Mouse (Mus musculus): ENCODE measurements around the gene Rapgef4. TPM values are rescaled to one million over a fixed set of nuclear protein-coding genes. Genes with fewer than 3 reads are reported as not detected.

The Rapgef4 gene
- total and polyA plus RNA-seq, 2 experiments from 2014 or later: 48.5 to 78.6 TPM

- H3K4me1 ChIP-seq (ENCODE audit: insufficient read depth, low read length): 0 out of 2 replicates have a peak, but pooled peaks cover 3% of the 10 kb centered on the region
- H3K27me3 ChIP-seq (ENCODE audit: insufficient read depth, low read length): no peaks in the 10 kb centered on the region
- no peak overlapping the region for H3K9ac ChIP-seq (replicated peaks; ENCODE audit: low read length, poor library complexity, severe bottlenecking)
- H3K27ac ChIP-seq (ENCODE audit: low read depth, low read length): no peak overlapping the region
- DNase-seq (ENCODE audit: low spot score): no peak
- no peaks in the 10 kb centered on the region for H3K36me3 ChIP-seq (ENCODE audit: insufficient read depth, low read length)
- WGBS: 74% methylated on average over 5 of the region's 5 CpGs
- H3K9me3 ChIP-seq (ENCODE audit: low read length): no peaks in the 10 kb centered on the region
- H3K4me2 ChIP-seq (ENCODE audit: low read depth, low read length, poor library complexity, severe bottlenecking): no peak overlapping the region
- no peak overlapping the region for H3K4me3 ChIP-seq (ENCODE audit: low read depth, low read length)
- no peak for TF ChIP-seq CTCF (IDR thresholded peaks at IDR 0.05)
- ATAC-seq (ENCODE audit: low FRiP score): no peak
Observed at GRCm38 (mm10) chr2:72113716-72114115, 132.7 kb downstream of the Rapgef4 start.

- Histone ChIP-seq H3K27ac (ENCODE audit: low read depth, low read length) (no peak overlapping the region), H3K4me3 (ENCODE audit: low read depth, low read length) (no peak overlapping the region), H3K4me1 (ENCODE audit: insufficient read depth, low read length) (0 out of 2 replicates have a peak, but pooled peaks cover under 1% of the 10 kb centered on the region), H3K9me3 (ENCODE audit: low read length) (no peaks in the 10 kb centered on the region), H3K4me2 (ENCODE audit: low read depth, low read length, poor library complexity, severe bottlenecking) (no peak overlapping the region), H3K27me3 (ENCODE audit: insufficient read depth, low read length) (no peaks in the 10 kb centered on the region), H3K36me3 (ENCODE audit: insufficient read depth, low read length) (no peaks in the 10 kb centered on the region), H3K9ac (replicated peaks; ENCODE audit: low read length, poor library complexity, severe bottlenecking) (no peak overlapping the region)
- TF ChIP-seq CTCF (IDR thresholded peaks at IDR 0.05): no peak
- 75% methylated on average over 4 of the region's 4 CpGs for WGBS
- no peak for ATAC-seq (ENCODE audit: low FRiP score)
- DNase-seq (ENCODE audit: low spot score): no peak
Observed at GRCm38 (mm10) chr2:72114148-72114559, 133.1 kb downstream of the Rapgef4 start.

DNA sequence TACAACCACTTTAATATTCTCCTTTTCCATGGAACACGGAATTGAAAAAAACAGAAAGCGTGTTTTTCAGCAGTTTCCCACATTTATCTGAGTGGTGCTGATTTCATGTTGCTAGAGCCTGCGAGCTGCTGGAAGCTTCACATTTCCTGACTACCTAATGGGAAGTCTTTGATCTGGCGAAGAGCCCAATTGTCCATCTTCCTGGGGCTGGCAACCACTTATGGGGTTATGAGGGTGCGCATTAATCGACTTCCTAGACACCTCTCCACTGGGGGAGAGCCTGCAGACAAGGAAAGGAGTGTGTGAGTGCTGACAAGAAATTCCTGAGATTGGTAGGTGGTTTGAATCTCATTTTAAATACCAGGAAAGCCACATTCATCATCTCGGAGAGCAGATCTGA is 135.1 kb downstream of the Rapgef4 start:
- H3K27me3 ChIP-seq (ENCODE audit: insufficient read depth, low read length): no peaks in the 10 kb centered on the region
- no peaks in the 10 kb centered on the region for H3K9me3 ChIP-seq (ENCODE audit: low read length)
- no peak for DNase-seq (ENCODE audit: low spot score)
- H3K27ac ChIP-seq (ENCODE audit: low read depth, low read length): no peak overlapping the region
- H3K4me3 ChIP-seq (ENCODE audit: low read depth, low read length): no peak overlapping the region
- no peaks in the 10 kb centered on the region for H3K4me1 ChIP-seq (ENCODE audit: insufficient read depth, low read length)
- no peak overlapping the region for H3K4me2 ChIP-seq (ENCODE audit: low read depth, low read length, poor library complexity, severe bottlenecking)
- H3K9ac ChIP-seq (replicated peaks; ENCODE audit: low read length, poor library complexity, severe bottlenecking): no peak overlapping the region
- 66% methylated on average over 7 of the region's 7 CpGs for WGBS
- no peak for TF ChIP-seq CTCF (IDR thresholded peaks at IDR 0.05)
- no peak for ATAC-seq (ENCODE audit: low FRiP score)
- no peaks in the 10 kb centered on the region for H3K36me3 ChIP-seq (ENCODE audit: insufficient read depth, low read length)

DNA sequence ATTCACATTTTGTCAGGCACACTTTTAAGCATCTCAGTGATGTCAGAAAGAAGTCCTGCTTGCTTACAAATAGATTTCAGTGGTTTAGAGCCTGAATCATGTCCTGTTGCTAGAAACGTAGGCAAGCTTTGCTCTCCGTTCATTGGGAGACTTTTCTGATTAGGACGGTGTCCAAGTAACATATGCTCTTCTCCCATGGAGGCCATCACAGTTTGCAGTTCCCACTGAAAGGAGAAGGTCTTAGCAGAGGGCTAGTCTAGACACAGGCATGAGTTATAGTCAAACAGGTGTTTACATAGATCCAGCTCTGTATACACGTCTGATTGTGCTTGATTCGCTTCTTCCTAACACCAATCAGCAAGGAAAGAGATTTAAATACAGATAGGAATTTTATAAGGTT is 135.7 kb downstream of the Rapgef4 start:
- Histone ChIP-seq H3K9me3 (ENCODE audit: low read length) (no peaks in the 10 kb centered on the region), H3K4me3 (ENCODE audit: low read depth, low read length) (no peak overlapping the region), H3K4me2 (ENCODE audit: low read depth, low read length, poor library complexity, severe bottlenecking) (no peak overlapping the region), H3K27ac (ENCODE audit: low read depth, low read length) (no peak overlapping the region), H3K4me1 (ENCODE audit: insufficient read depth, low read length) (no peaks in the 10 kb centered on the region), H3K27me3 (ENCODE audit: insufficient read depth, low read length) (no peaks in the 10 kb centered on the region), H3K36me3 (ENCODE audit: insufficient read depth, low read length) (no peaks in the 10 kb centered on the region), H3K9ac (replicated peaks; ENCODE audit: low read length, poor library complexity, severe bottlenecking) (no peak overlapping the region)
- DNase-seq (ENCODE audit: low spot score) (no peak), ATAC-seq (ENCODE audit: low FRiP score) (no peak)
- 81% methylated on average over 5 of the region's 5 CpGs for WGBS
- TF ChIP-seq CTCF (IDR thresholded peaks at IDR 0.05): no peak

DNA sequence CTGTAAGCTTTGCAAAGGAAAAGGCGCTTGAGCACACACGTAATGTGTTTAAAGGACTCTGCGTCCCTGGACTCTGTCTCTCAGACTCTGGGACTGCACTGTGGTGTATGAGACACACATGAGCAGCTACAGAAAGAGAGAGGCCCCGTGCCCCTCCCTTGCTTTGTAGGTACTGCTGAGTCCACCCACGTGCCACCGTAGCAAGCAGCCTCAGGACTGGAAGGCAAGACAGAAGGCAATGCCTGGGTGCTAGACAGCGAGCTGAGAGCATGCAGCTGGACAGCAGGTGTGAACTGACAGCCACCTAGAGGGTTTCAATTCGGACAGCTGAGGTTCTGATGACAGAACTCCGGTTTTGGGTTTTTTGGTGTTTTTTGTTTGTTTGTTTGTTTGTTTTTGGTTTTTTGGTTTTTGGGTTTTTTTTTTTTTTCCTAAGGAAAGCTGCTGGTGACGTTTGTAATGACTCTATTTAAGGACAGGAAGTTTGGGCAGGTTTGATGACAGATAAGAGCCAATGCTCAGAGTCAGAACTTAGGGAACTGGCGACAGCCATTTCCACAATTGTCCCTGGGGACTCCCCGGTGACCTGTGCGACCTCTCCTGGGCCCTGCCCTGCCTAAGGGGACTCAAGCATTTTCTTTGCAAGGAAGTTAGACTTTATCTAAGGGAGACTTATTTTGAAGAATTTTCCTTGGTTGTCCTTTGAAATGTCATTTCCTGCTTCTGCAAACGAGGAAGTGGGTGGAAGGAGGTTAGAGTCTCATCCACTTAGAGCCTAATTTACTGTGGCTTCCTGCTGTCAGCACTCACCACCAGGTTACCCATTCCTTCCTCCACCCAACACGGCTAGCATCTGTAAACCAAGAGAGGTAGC is 136.3 kb downstream of the Rapgef4 start:
- Histone ChIP-seq H3K27ac (ENCODE audit: low read depth, low read length) (no peak overlapping the region), H3K4me1 (ENCODE audit: insufficient read depth, low read length) (no peaks in the 10 kb centered on the region), H3K9me3 (ENCODE audit: low read length) (no peaks in the 10 kb centered on the region), H3K27me3 (ENCODE audit: insufficient read depth, low read length) (no peaks in the 10 kb centered on the region), H3K4me3 (ENCODE audit: low read depth, low read length) (no peak overlapping the region), H3K4me2 (ENCODE audit: low read depth, low read length, poor library complexity, severe bottlenecking) (no peak overlapping the region), H3K9ac (replicated peaks; ENCODE audit: low read length, poor library complexity, severe bottlenecking) (no peak overlapping the region), H3K36me3 (ENCODE audit: insufficient read depth, low read length) (no peaks in the 10 kb centered on the region)
- no peak for DNase-seq (ENCODE audit: low spot score)
- no peak for ATAC-seq (ENCODE audit: low FRiP score)
- WGBS: 69% methylated on average over 15 of the region's 15 CpGs
- no peak for TF ChIP-seq CTCF (IDR thresholded peaks at IDR 0.05)

DNA sequence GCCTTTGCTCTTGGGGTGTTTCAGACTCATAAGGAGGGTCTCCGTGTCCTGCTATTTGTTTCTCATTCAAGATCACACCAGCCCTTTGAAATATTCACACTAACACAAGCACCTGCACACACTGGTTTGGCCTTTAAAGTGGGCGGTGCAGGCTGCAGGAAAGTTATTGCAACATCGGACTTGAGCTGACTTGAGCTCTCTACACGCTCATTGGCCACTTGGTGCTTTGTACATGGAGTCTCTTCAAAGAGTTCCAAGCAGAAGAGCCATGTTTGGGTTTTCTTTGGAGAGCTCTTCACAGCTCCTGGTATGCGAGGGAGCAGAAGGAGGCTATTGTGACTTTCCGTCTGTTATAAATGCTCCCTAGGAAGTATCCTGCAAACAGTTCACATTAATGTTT is 139.2 kb downstream of the Rapgef4 start:
- WGBS: 85% methylated on average over 6 of the region's 6 CpGs

More for the DNA sequence above, 139.2 kb downstream of the Rapgef4 start:
- H3K9me3 ChIP-seq (ENCODE audit: low read length): no peaks in the 10 kb centered on the region
- H3K9ac ChIP-seq (replicated peaks; ENCODE audit: low read length, poor library complexity, severe bottlenecking): no peak overlapping the region
- no peak overlapping the region for H3K4me3 ChIP-seq (ENCODE audit: low read depth, low read length)
- no peak for DNase-seq (ENCODE audit: low spot score)
- no peak for ATAC-seq (ENCODE audit: low FRiP score)
- no peak overlapping the region for H3K27ac ChIP-seq (ENCODE audit: low read depth, low read length)
- no peaks in the 10 kb centered on the region for H3K4me1 ChIP-seq (ENCODE audit: insufficient read depth, low read length)
- no peak overlapping the region for H3K4me2 ChIP-seq (ENCODE audit: low read depth, low read length, poor library complexity, severe bottlenecking)
- no peaks in the 10 kb centered on the region for H3K36me3 ChIP-seq (ENCODE audit: insufficient read depth, low read length)
- no peaks in the 10 kb centered on the region for H3K27me3 ChIP-seq (ENCODE audit: insufficient read depth, low read length)
- no peak for TF ChIP-seq CTCF (IDR thresholded peaks at IDR 0.05)
